Mouse (Mus musculus): ENCODE results near the gene Mfap1a.
A peak's percentile ranks its signal among the peaks of the same experiment; 100 is the strongest.
"Not testable (repeated sequence)": the region's sequence is repeated elsewhere in the genome, so short reads cannot be mapped to it uniquely, and the experiment has no call there.

The Mfap1a gene

DNA sequence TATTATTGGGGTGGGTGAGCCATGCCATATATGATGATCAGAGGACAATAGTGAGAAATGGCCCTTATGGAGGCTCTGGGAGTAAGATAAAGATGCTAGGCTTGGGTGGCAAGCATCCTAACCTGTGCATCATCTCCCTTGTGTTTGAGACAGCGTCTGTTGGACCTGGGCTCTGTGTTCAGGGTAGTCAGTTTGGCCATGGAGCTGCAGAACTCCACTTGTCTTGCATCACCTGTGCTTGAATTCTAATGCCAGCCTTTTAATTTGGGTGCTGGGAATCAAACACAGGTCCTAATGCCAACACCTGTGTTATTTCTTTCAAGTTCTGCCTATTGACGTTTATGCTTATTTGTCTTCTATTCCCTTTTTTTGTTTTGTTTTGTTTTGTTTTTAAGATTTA is 31.2 kb downstream of the Mfap1a start:
- DNase-seq (ENCODE audit: low read depth), result not testable (repeated sequence)

- DNase-seq (ENCODE audit: low read depth), result no peak
Measured at GRCm38 (mm10) chr2:121474180-121474535, 32.3 kb downstream of the Mfap1a start.

DNA sequence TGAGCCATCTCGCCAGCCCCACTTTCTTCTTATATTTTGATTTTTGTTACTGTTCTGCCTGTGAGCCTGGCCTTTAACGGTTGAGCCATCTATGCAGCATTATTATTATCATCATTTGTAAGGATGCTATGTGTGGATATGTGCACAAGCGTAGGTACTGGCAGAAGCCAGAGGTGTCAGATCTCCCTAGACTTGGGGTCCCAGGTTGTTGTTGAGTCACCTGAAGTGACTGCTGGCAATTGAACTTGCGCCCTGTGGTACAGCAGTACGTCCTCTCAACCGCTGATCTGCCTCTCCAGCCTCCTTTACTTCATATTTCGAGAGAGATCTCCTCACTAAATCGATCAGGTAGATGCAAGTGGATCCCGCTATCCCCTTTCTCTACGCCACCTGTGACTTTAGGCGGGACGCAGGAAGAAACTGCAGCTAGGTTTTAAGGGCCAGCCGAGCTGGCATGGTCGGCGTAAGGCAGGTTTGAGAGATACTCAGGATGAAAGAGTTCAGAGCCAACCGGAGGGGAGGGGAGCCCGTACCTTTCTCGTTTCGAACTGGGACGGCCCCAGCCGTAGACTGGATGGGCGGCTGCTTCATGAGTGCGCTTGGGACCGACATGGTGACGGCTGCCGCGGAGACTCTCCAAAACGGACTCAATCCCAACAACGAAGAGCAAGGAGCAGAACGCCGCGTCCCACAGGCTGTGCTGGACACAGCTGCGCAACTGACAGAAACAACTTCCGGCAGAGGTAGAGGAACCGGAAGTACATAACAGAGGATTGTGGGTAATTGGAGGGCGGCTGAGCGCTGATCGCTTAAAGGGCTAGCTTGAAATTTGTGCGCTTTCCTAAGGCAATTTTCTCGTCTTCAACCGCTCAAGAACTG is 32.9 kb downstream of the Mfap1a start, which contains the start of gene Mfap1b:
Mfap1b (minus strand) TSS at position 767 of the 879 bp plus-strand sequence.
- peak; percentile 85 for DNase-seq (ENCODE audit: low read depth)

- DNase-seq (ENCODE audit: low read depth), result not testable (repeated sequence)
Measured at GRCm38 (mm10) chr2:121472783-121473182, 33.7 kb downstream of the Mfap1a start.

DNA sequence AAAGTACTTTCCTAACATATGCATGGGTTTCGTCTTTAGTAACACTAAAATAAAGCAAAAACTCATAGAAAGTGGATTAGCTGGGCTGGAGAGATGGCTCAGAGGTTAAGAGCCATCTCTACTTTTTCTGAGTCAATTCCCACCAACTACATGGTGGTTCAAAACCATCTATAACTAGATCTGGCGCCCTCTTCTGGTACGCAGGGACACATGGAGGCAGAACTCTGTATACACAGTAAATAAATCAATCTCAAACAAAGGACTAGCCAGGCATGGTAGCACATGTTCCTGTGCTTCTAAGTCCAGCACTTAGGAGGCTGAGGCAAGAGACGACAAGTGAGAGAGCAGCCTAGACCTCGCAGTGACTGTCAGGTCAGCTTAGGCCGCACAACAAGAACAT is 37.5 kb downstream of the Mfap1a start:
- not testable (repeated sequence) for DNase-seq (ENCODE audit: low read depth)

GRCm38 (mm10) chr2:121460071-121460470 is 46.4 kb downstream of the Mfap1a start:
- DNase-seq (ENCODE audit: low read depth), result no peak

DNA sequence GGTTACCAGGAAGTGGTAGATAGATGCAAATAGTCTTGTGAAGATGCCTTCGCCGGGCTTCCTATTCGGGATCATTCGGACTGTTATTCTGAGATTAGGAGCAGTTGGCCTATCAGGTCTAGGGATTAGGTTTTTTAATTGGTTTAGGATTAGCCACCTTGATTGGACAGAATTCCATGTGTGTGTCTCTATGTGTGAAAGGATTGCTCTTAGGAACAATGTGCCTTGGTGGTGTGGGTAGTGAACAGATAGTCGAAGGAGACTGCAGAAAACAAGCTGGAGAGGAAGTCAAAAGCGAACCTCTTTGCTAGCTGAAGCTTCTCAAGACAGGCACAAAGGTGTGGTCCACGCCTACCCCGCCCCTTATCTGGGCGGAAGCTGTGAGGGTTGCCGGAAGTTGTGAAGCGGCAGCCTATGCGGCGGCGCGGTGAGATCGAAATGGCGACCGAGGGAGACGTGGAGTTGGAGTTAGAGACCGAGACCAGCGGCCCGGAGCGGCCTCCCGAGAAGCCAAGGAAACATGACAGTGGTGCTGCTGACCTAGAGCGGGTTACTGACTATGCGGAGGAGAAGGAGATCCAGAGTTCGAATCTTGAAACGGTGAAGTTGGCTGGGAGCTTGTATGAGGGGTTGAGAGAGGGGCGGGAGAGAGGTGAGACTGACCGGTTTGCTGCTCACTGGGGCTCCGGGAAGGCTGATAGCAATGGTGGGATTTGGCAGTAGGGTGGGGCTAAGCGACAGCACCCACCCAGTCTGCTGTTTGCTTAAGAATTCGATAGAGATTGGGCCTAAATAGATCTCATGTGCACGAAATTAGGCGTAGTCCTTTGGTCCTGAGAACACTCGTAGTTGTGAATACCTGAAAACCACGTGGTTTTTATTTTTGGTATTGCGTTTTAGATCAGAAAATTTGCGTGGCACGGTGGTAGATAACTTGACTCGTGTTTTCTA is 49.5 kb downstream of the Mfap1a start, which contains the start of gene Serinc4:
Serinc4 (minus strand) TSS at position 90 of the 951 bp plus-strand sequence.
- peak; percentile 90 for DNase-seq (ENCODE audit: low read depth)

DNA sequence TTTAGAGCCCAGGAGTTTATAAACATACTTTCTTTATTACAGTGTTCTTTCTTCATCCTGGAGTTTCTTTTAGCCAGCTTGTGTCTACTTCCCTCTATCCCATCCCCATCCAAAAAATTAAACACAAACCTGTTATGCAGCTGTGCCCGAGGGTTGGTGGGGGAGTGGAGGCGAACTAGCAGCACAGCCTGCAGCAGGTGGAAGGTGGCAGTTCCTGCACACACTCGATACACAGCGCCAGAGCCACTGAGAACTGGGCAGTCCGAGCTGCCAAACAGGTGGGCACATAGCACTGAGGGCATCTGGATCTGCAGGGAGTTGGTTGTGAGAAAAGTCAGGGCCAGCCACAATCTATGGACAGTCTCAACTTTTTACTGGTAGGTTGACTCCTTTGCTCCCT is 50.9 kb downstream of the Mfap1a start:
- DNase-seq (ENCODE audit: low read depth), result no peak

DNA sequence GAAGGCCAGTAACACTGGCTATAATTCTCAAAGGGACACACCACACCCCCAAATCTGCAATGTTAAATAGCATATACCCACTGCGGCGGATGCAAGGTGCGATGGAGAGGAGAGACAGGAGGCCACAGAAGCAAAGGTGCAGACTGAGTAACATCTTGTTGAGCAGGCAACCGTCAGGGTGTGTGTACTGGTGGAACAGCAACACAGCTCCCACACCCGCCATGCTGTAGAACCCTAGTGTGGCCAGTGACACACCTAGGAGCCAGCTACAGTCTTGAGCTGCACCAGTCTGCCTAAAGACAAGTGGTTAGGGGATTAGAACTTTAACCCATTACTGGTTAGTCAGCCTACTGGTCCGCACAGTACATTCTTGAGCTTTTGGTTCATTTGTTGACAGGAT is 52.5 kb downstream of the Mfap1a start:
- no peak for DNase-seq (ENCODE audit: low read depth)

GRCm38 (mm10) chr2:121452990-121453389 is 53.5 kb downstream of the Mfap1a start, which contains the start of gene Hypk:
Gene Hypk (plus strand): TSS chr2:121453290.
- no peak for DNase-seq (ENCODE audit: low read depth)

DNA sequence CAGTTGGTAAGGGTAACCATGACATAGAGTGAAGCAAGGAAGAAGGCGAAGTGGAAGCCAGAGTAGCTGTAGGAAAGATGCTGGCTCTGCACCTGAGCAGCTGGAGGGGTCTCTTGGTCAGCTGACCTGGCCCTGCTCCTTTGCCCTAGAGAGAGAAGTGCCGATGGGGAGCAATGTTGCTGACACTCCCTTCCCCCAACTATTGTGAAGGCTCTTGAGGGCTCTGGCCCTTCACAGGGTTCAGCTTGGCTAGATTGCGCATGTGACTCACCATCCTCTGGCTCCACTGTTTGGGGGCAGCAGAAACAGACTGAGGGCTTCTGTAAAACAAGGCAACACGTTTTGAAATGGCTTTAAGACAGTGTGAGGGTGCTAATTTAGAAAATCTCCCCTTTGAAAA is 54.1 kb downstream of the Mfap1a start:
- no peak for DNase-seq (ENCODE audit: low read depth)

GRCm38 (mm10) chr2:121450093-121450492 is 56.4 kb downstream of the Mfap1a start:
- DNase-seq (ENCODE audit: low read depth), result no peak

DNA sequence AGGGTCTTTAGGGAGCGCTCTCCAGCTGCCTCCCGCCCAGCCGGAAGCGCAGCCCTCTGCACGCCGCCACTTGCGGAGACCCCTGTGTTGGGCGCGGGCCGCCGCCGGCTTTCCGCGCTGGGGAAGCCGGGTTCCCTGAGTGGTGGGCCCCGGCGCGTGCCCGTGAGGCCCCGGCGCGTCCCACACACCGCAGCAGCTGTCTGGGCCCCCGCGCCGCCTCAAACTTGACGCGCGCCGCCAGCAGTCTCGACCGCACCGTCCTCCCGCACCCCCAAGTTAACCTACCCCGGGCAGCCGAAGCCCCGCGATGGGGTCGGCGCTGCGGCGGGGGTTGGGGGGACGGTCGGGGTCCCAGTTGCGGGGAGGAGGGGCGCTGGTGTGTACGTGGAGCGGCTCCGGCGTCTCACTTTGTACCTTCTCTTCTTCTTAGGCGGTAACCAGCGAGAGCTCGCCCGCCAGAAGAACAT is 56.9 kb downstream of the Mfap1a start:
- DNase-seq (ENCODE audit: low read depth), result no peak

DNA sequence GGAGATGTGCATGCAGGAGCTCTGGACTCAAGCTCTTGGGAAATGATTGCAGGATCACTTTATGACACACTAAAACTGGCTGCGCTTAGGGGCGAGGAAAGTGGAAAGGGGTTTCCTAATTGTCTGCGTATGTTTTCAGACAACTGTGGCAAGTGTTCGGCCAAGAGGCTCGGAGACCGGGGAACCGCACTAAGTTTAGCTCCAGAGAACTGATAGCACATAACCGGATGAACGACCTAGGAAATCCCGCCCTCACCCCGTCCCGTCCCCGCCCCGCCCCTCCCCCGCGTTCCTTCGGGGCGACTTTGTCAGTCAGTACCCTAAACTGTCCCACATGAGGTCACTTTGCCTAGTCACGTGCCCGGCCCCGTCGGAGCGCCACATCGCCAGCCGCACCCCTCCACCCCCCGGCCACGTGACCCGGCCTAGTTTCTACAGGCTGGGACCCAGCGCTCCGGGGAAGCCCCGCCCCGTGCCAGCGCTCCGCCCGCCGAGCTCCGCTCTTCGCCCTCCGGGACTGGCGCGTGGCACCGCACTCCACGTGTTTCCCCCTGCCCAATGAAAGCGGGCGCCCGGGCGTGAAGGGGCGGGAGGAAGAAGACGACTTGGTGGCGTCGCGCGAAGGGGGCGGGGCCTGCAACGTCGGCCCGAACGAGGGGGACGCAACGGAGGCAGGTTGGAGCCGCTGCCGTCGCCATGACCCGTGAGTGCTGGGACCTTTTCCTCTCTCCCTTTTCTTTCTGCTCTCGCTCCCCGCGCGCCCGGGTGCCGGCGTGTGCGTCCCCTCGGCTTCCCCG is 57.5 kb downstream of the Mfap1a start, which contains the start of gene Serf2:
Serf2 (plus strand) TSS at position 457 of the 797 bp plus-strand sequence.
- DNase-seq (ENCODE audit: low read depth), result peak; percentile 98

GRCm38 (mm10) chr2:121448136-121448535 is 58.3 kb downstream of the Mfap1a start:
- DNase-seq (ENCODE audit: low read depth), result peak; percentile 29

DNA sequence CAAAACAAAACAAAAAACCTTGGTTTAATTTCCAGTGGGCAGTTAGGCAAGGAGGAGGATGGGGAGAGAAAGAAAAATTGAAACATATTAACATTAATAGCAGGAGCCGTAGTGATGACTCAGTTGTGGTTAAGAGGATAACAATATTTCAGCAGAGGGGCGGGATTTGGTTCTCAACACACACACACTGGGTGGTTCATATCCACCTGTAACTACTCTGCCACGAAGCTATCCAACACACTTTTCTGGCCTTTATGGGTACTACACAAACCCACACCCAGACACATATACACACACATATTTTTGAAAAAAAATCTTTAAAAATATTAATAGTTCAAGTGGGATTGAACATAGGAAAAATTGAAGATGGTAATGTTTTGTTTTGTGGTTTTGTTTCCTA is 59.5 kb downstream of the Mfap1a start:
- DNase-seq (ENCODE audit: low read depth), result no peak

- DNase-seq (ENCODE audit: low read depth), result no peak
Measured at GRCm38 (mm10) chr2:121446506-121446905, 60.0 kb downstream of the Mfap1a start.

DNA sequence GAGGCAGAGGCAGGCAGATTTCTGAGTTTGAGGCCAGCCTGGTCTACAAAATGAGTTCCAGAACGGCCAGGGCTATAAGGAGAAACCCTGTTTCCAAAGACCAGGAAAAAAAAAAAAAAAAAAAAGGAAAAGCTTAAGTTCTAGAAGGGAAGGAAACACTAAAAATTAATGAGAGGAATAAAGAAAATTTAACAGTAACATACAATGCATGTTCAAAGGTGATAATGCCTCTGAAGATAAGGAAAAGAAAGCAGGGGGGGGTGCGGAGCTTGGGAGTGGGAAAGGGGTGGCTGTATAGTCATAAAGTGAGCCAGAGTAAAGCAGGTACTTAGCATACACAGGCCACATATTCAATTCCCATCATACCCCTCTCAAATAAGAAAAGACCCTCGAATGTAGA is 61.3 kb downstream of the Mfap1a start:
- no peak for DNase-seq (ENCODE audit: low read depth)

GRCm38 (mm10) chr2:121444178-121444577 is 62.3 kb downstream of the Mfap1a start, which contains the start of gene Ell3:
Gene Ell3 (minus strand): TSS chr2:121444278.
- no peak for DNase-seq (ENCODE audit: low read depth)

- no peak for DNase-seq (ENCODE audit: low read depth)
Measured at GRCm38 (mm10) chr2:121443068-121443349, 63.5 kb downstream of the Mfap1a start.

DNA sequence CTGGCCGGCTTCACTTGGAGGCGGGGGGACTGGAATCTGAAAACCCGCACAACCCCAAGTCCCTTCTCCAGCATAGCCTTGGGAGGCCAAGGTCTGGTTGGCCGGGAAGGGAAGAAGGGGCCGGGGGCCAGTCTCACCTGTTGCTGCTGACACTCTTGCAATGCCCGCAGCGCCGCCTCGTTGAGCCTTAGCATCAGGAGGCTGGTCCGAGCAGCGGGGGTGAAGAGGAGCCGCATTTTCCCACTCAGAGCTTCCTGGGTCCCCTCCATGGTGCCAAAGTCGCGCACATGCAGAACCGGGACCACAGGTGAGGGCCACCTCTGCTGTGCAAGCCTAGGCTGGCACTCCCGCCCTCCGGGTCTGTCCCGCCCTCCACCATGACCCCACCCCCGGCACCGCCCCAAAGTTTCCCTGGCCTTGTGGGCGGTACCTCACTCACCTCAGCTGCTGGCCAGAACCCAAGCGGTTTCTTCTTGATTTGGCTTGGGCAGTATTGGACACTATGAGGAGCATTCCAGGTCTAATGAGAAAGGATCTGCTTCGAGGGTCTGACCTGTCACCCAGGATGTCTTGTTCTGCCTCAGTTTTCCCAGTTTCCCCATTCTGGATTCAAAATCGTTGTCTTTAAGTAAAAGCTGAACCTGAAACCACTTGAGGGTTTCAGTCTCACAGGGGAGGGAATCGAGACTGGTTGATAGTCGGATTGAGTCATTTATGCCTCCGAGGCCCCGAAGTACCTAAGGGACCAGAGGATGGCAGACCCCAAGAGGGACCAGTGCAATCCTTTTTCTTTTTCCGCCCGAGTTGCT is 64.0 kb downstream of the Mfap1a start:
- DNase-seq (ENCODE audit: low read depth), result peak; percentile 63

All from c-Kit-positive CD71-positive TER-119-negative erythroid progenitor cells, embryonic 14.5 days (primary cell).